Mouse (Mus musculus): ENCODE data around the gene Dag1. TPM values are rescaled to one million over a fixed set of nuclear protein-coding genes. Genes with fewer than 3 reads are reported as not detected.

Gene Dag1
- polyA plus RNA-seq, 1 experiment: 116 TPM

- TF ChIP-seq EP300 (IDR thresholded peaks at IDR 0.05; ENCODE audit: insufficient read depth, low read depth, low read length): no peak
- H3K4me1 ChIP-seq (ENCODE audit: control insufficient read depth, insufficient read depth, low read length): no peaks in the 10 kb centered on the region
- H3K27ac ChIP-seq (ENCODE audit: insufficient read depth, low read length): no peak overlapping the region
- no peak overlapping the region for H3K4me3 ChIP-seq (ENCODE audit: low read depth, low read length)
- no peaks in the 10 kb centered on the region for H3K9me3 ChIP-seq (replicated peaks; ENCODE audit: control insufficient read depth, insufficient read depth, low read length, poor library complexity, severe bottlenecking)
- no peaks in the 10 kb centered on the region for H3K36me3 ChIP-seq (ENCODE audit: control insufficient read depth, insufficient read depth, low read length, poor library complexity, severe bottlenecking)
- H3K27me3 ChIP-seq (ENCODE audit: control insufficient read depth, insufficient read depth, low read length, poor library complexity, severe bottlenecking): no peaks in the 10 kb centered on the region
- no peak overlapping the region for H3K9ac ChIP-seq (ENCODE audit: low read depth, poor library complexity, severe bottlenecking)
Observed at GRCm38 (mm10) chr9:108165143-108165542, 98.6 kb downstream of the Dag1 start.

- Histone ChIP-seq H3K27me3 (ENCODE audit: control insufficient read depth, insufficient read depth, low read length, poor library complexity, severe bottlenecking) (no peaks in the 10 kb centered on the region), H3K4me1 (ENCODE audit: control insufficient read depth, insufficient read depth, low read length) (peaks cover 4% of the 10 kb centered on the region), H3K36me3 (ENCODE audit: control insufficient read depth, insufficient read depth, low read length, poor library complexity, severe bottlenecking) (no peaks in the 10 kb centered on the region), H3K27ac (ENCODE audit: insufficient read depth, low read length) (no peak overlapping the region), H3K9ac (ENCODE audit: low read depth, poor library complexity, severe bottlenecking) (no peak overlapping the region), H3K9me3 (replicated peaks; ENCODE audit: control insufficient read depth, insufficient read depth, low read length, poor library complexity, severe bottlenecking) (no peaks in the 10 kb centered on the region), H3K4me3 (ENCODE audit: low read depth, low read length) (no peak overlapping the region)
- TF ChIP-seq CTCF (IDR thresholded peaks at IDR 0.05; ENCODE audit: low read depth, low read length) (no peak), EP300 (IDR thresholded peaks at IDR 0.05; ENCODE audit: insufficient read depth, low read depth, low read length) (no peak), POLR2A (IDR thresholded peaks at IDR 0.05; ENCODE audit: insufficient read depth, low read length) (no peak)
Observed at GRCm38 (mm10) chr9:108163646-108164284, 100.0 kb downstream of the Dag1 start.

DNA sequence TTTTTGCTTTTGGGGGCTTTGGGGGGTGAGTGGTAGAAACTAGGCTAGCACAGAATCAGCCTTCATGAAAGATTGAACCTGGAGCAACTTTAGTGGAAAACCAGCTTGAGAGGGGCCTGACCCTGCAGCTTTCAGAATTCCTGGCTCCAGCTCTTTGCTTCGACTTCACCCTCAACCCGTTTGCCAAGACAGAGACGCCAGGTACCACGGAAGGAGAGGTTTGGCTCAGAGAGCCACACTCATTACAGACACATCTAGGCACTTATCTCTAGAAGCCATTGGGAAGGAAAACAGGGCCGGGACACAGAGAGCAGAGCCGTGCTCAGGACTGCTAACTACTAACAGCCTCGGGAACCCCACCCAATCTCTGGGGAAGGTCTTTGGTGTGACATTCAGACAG, 105.9 kb downstream of the Dag1 start:
- TF ChIP-seq EP300 (IDR thresholded peaks at IDR 0.05; ENCODE audit: insufficient read depth, low read depth, low read length): no peak
- no peak for TF ChIP-seq CTCF (IDR thresholded peaks at IDR 0.05; ENCODE audit: low read depth, low read length)
- TF ChIP-seq POLR2A (IDR thresholded peaks at IDR 0.05; ENCODE audit: insufficient read depth, low read length): no peak
- no peak overlapping the region for H3K4me3 ChIP-seq (ENCODE audit: low read depth, low read length)
- no peaks in the 10 kb centered on the region for H3K27me3 ChIP-seq (ENCODE audit: control insufficient read depth, insufficient read depth, low read length, poor library complexity, severe bottlenecking)
- H3K36me3 ChIP-seq (ENCODE audit: control insufficient read depth, insufficient read depth, low read length, poor library complexity, severe bottlenecking): no peaks in the 10 kb centered on the region
- H3K4me1 ChIP-seq (ENCODE audit: control insufficient read depth, insufficient read depth, low read length): peaks cover 4% of the 10 kb centered on the region
- no peak overlapping the region for H3K27ac ChIP-seq (ENCODE audit: insufficient read depth, low read length)
- no peak overlapping the region for H3K9ac ChIP-seq (ENCODE audit: low read depth, poor library complexity, severe bottlenecking)
- no peaks in the 10 kb centered on the region for H3K9me3 ChIP-seq (replicated peaks; ENCODE audit: control insufficient read depth, insufficient read depth, low read length, poor library complexity, severe bottlenecking)

GRCm38 (mm10) chr9:108157451-108157850, 106.3 kb downstream of the Dag1 start:
- Histone ChIP-seq H3K4me3 (ENCODE audit: low read depth, low read length) (no peak overlapping the region), H3K9ac (ENCODE audit: low read depth, poor library complexity, severe bottlenecking) (no peak overlapping the region), H3K36me3 (ENCODE audit: control insufficient read depth, insufficient read depth, low read length, poor library complexity, severe bottlenecking) (no peaks in the 10 kb centered on the region), H3K27ac (ENCODE audit: insufficient read depth, low read length) (no peak overlapping the region), H3K9me3 (replicated peaks; ENCODE audit: control insufficient read depth, insufficient read depth, low read length, poor library complexity, severe bottlenecking) (no peaks in the 10 kb centered on the region), H3K4me1 (ENCODE audit: control insufficient read depth, insufficient read depth, low read length) (peaks cover 4% of the 10 kb centered on the region), H3K27me3 (ENCODE audit: control insufficient read depth, insufficient read depth, low read length, poor library complexity, severe bottlenecking) (no peaks in the 10 kb centered on the region)
- TF ChIP-seq POLR2A (IDR thresholded peaks at IDR 0.05; ENCODE audit: insufficient read depth, low read length) (no peak), CTCF (IDR thresholded peaks at IDR 0.05; ENCODE audit: low read depth, low read length) (no peak), EP300 (IDR thresholded peaks at IDR 0.05; ENCODE audit: insufficient read depth, low read depth, low read length) (no peak)

GRCm38 (mm10) chr9:108156786-108157185, 107.0 kb downstream of the Dag1 start:
- no peak overlapping the region for H3K27ac ChIP-seq (ENCODE audit: insufficient read depth, low read length)
- no peaks in the 10 kb centered on the region for H3K36me3 ChIP-seq (ENCODE audit: control insufficient read depth, insufficient read depth, low read length, poor library complexity, severe bottlenecking)
- H3K9ac ChIP-seq (ENCODE audit: low read depth, poor library complexity, severe bottlenecking): no peak overlapping the region
- no peak overlapping the region for H3K4me3 ChIP-seq (ENCODE audit: low read depth, low read length)
- TF ChIP-seq CTCF (IDR thresholded peaks at IDR 0.05; ENCODE audit: low read depth, low read length): no peak
- no peak for TF ChIP-seq POLR2A (IDR thresholded peaks at IDR 0.05; ENCODE audit: insufficient read depth, low read length)
- TF ChIP-seq EP300 (IDR thresholded peaks at IDR 0.05; ENCODE audit: insufficient read depth, low read depth, low read length): no peak
- H3K27me3 ChIP-seq (ENCODE audit: control insufficient read depth, insufficient read depth, low read length, poor library complexity, severe bottlenecking): no peaks in the 10 kb centered on the region
- H3K9me3 ChIP-seq (replicated peaks; ENCODE audit: control insufficient read depth, insufficient read depth, low read length, poor library complexity, severe bottlenecking): no peaks in the 10 kb centered on the region
- peaks cover 4% of the 10 kb centered on the region for H3K4me1 ChIP-seq (ENCODE audit: control insufficient read depth, insufficient read depth, low read length)

GRCm38 (mm10) chr9:108154814-108155213, 108.9 kb downstream of the Dag1 start:
- no peaks in the 10 kb centered on the region for H3K36me3 ChIP-seq (ENCODE audit: control insufficient read depth, insufficient read depth, low read length, poor library complexity, severe bottlenecking)
- H3K9me3 ChIP-seq (replicated peaks; ENCODE audit: control insufficient read depth, insufficient read depth, low read length, poor library complexity, severe bottlenecking): no peaks in the 10 kb centered on the region
- H3K9ac ChIP-seq (ENCODE audit: low read depth, poor library complexity, severe bottlenecking): no peak overlapping the region
- H3K27me3 ChIP-seq (ENCODE audit: control insufficient read depth, insufficient read depth, low read length, poor library complexity, severe bottlenecking): no peaks in the 10 kb centered on the region
- peaks cover 2% of the 10 kb centered on the region for H3K4me1 ChIP-seq (ENCODE audit: control insufficient read depth, insufficient read depth, low read length)
- H3K27ac ChIP-seq (ENCODE audit: insufficient read depth, low read length): no peak overlapping the region
- no peak overlapping the region for H3K4me3 ChIP-seq (ENCODE audit: low read depth, low read length)
- TF ChIP-seq EP300 (IDR thresholded peaks at IDR 0.05; ENCODE audit: insufficient read depth, low read depth, low read length) (no peak), POLR2A (IDR thresholded peaks at IDR 0.05; ENCODE audit: insufficient read depth, low read length) (no peak), CTCF (IDR thresholded peaks at IDR 0.05; ENCODE audit: low read depth, low read length) (no peak)

Other genes starting within 250 kb of the Dag1 start
- gene Gmppb, start 214.7 kb downstream of the Dag1 start, polyA plus RNA-seq (2011; ENCODE audit: insufficient read depth, insufficient read length, low read depth, missing spikeins): 9.7 and 10.2 TPM in 2 replicates
- gene Amigo3, start 210.8 kb downstream of the Dag1 start, polyA plus RNA-seq (2011; ENCODE audit: insufficient read depth, insufficient read length, low read depth, missing spikeins): 0.24 and 0.61 TPM in 2 replicates
- gene Mst1, start 183.5 kb downstream of the Dag1 start, polyA plus RNA-seq (2011; ENCODE audit: insufficient read depth, insufficient read length, low read depth, missing spikeins): 1.2 and 3.0 TPM in 2 replicates
- gene Rnf123, start 180.6 kb downstream of the Dag1 start, polyA plus RNA-seq (2011; ENCODE audit: insufficient read depth, insufficient read length, low read depth, missing spikeins): 19.7 and 20.9 TPM in 2 replicates
- 37.6 and 48.1 TPM in 2 replicates for gene Apeh, start 169.4 kb downstream of the Dag1 start, polyA plus RNA-seq (2011; ENCODE audit: insufficient read depth, insufficient read length, low read depth, missing spikeins)
- 0.43 and 0.62 TPM in 2 replicates for gene Bsn, start 73.6 kb downstream of the Dag1 start, polyA plus RNA-seq (2011; ENCODE audit: insufficient read depth, insufficient read length, low read depth, missing spikeins)
- gene Nicn1, start 26.5 kb upstream of the Dag1 start, polyA plus RNA-seq (2011; ENCODE audit: insufficient read depth, insufficient read length, low read depth, missing spikeins): 18.3 and 23.1 TPM in 2 replicates
- 69.2 and 69.3 TPM in 2 replicates for gene Amt, start 32.9 kb upstream of the Dag1 start, polyA plus RNA-seq (2011; ENCODE audit: insufficient read depth, insufficient read length, low read depth, missing spikeins)
- 429 and 434 TPM in 2 replicates for gene Rhoa, start 42.2 kb upstream of the Dag1 start, polyA plus RNA-seq (2011; ENCODE audit: insufficient read depth, insufficient read length, low read depth, missing spikeins)
- 4.0 and 7.0 TPM in 2 replicates for gene Tcta, start 42.2 kb upstream of the Dag1 start, polyA plus RNA-seq (2011; ENCODE audit: insufficient read depth, insufficient read length, low read depth, missing spikeins)
- gene Gpx1, start 74.9 kb upstream of the Dag1 start, polyA plus RNA-seq (2011; ENCODE audit: insufficient read depth, insufficient read length, low read depth, missing spikeins): 172 and 194 TPM in 2 replicates
- 69.5 and 69.9 TPM in 2 replicates for gene Usp4, start 83.9 kb upstream of the Dag1 start, polyA plus RNA-seq (2011; ENCODE audit: insufficient read depth, insufficient read length, low read depth, missing spikeins)
- gene 1700102P08Rik, start 128.8 kb upstream of the Dag1 start, polyA plus RNA-seq (2011; ENCODE audit: insufficient read depth, insufficient read length, low read depth, missing spikeins): not detected in 2 replicates
- 0.96 and 1.2 TPM in 2 replicates for gene Ccdc36, start 164.5 kb upstream of the Dag1 start, polyA plus RNA-seq (2011; ENCODE audit: insufficient read depth, insufficient read length, low read depth, missing spikeins)
- not detected in 2 replicates for gene BC048562, start 172.5 kb upstream of the Dag1 start, polyA plus RNA-seq (2011; ENCODE audit: insufficient read depth, insufficient read length, low read depth, missing spikeins)
- gene Ccdc71, start 196.6 kb upstream of the Dag1 start, polyA plus RNA-seq (2011; ENCODE audit: insufficient read depth, insufficient read length, low read depth, missing spikeins): 26.4 and 31.6 TPM in 2 replicates
- 5.8 and 6.4 TPM in 2 replicates for gene Klhdc8b, start 197.6 kb upstream of the Dag1 start, polyA plus RNA-seq (2011; ENCODE audit: insufficient read depth, insufficient read length, low read depth, missing spikeins)
- gene Lamb2, start 215.8 kb upstream of the Dag1 start, polyA plus RNA-seq (2011; ENCODE audit: insufficient read depth, insufficient read length, low read depth, missing spikeins): 27.4 and 39.0 TPM in 2 replicates
- 86.0 and 90.9 TPM in 2 replicates for gene Usp19, start 226.6 kb upstream of the Dag1 start, polyA plus RNA-seq (2011; ENCODE audit: insufficient read depth, insufficient read length, low read depth, missing spikeins)
- gene Qars, start 243.7 kb upstream of the Dag1 start, polyA plus RNA-seq (2011; ENCODE audit: insufficient read depth, insufficient read length, low read depth, missing spikeins): 348 and 395 TPM in 2 replicates